Mouse (Mus musculus) cortical plate, adult 2 months (tissue): ENCODE results near the gene Crim1.

Source experiments
- CTCF ChIP-seq: fragments of 200-500 bp; IDR thresholded peaks from 2 replicates; pipeline ENCODE4 v1.5.1; 2011; ENCODE audit warnings: mild to moderate bottlenecking, control low read depth, low read length; ENCODE audit not compliant: insufficient read depth; ENCODE audit errors: extremely low read depth
- POLR2A ChIP-seq: fragments of 200-500 bp; IDR thresholded peaks from 2 replicates; pipeline ENCODE4 v1.6.1; 2011; ENCODE audit warnings: mild to moderate bottlenecking, low read length, control low read depth; ENCODE audit not compliant: insufficient read depth; ENCODE audit errors: extremely low read depth

GRCm38 (mm10) chr17:78387665-78388064, 187.6 kb downstream of the Crim1 start:
- TF ChIP-seq CTCF (no peak), POLR2A (no peak)
